11 mouse cellular contexts compared by ENCODE assay signal in genomic region chr3:154723198-154723597, GRCm38 (mm10). TPM values are rescaled to one million over a fixed set of nuclear protein-coding genes. Genes with fewer than 3 reads are reported as not detected.
DNase-seq lines count a peak whose midpoint lies in the region; ATAC-seq and TF ChIP-seq lines count a peak whose summit lies in the region.
"Had no signal": no experiment of that assay in that cellular context is flagged by ENCODE, and none has a peak within 500 bp of the region (broad histone marks: within the 10 kb centered on the region; RNA-seq: fewer than 3 reads in every experiment).

No protein-coding gene starts in this region.

- peak; percentile 34 for TF ChIP-seq CTCF in lung, postnatal 0 days (IDR thresholded peaks at IDR 0.05)
- no peak for TF ChIP-seq CTCF in thymus, adult 2 months (IDR thresholded peaks at IDR 0.05; ENCODE audit: borderline replicate concordance, control insufficient read depth, extremely low read depth, insufficient read depth, low read length, poor library complexity)

- TF ChIP-seq POLR2A in thymus, adult 2 months (IDR thresholded peaks at IDR 0.05; ENCODE audit: control insufficient read depth, extremely low read depth, insufficient read depth, low read length, poor library complexity): no peak

- H3K27me3 ChIP-seq in kidney, embryonic 16.5 days (ENCODE audit: insufficient read depth, low read length): no peaks in the 10 kb centered on the region
- H3K27me3 ChIP-seq in lung, postnatal 0 days (replicated peaks; ENCODE audit: insufficient read depth, low read length): no peaks in the 10 kb centered on the region
- no peaks in the 10 kb centered on the region for H3K27me3 ChIP-seq in thymus, adult 2 months (ENCODE audit: control insufficient read depth, insufficient read depth, low read length)
- H3K27me3 ChIP-seq: liver, embryonic 13.5 days; neural tube, embryonic 13.5 days had no signal

- DNase-seq in kidney, adult 11 months: peak; percentile 80
- DNase-seq in cerebellum, adult 11 months: peak; percentile 63
- peak; percentile 31 for DNase-seq in heart, adult 8-10 months (ENCODE audit: low spot score)
- DNase-seq in lung, postnatal 0 days (ENCODE audit: low spot score): peak; percentile 90
- no peak for DNase-seq in natural killer cell, adult 2 months (ENCODE audit: low spot score in 2 of 2)
- DNase-seq in thymus, adult 2 months: no peak
- DNase-seq: liver, embryonic 13.5 days had no signal

- H3K4me2 ChIP-seq in kidney, embryonic 16.5 days (replicated peaks; ENCODE audit: low read depth, low read length): no peak overlapping the region
- no peak overlapping the region for H3K4me2 ChIP-seq in lung, postnatal 0 days (replicated peaks; ENCODE audit: low read depth, low read length)
- H3K4me2 ChIP-seq: liver, embryonic 13.5 days; neural tube, embryonic 13.5 days had no signal

- H3K9me3 ChIP-seq in kidney, embryonic 16.5 days (ENCODE audit: low read length): no peaks in the 10 kb centered on the region
- H3K9me3 ChIP-seq in lung, postnatal 0 days (ENCODE audit: low read length): no peaks in the 10 kb centered on the region
- H3K9me3 ChIP-seq: liver, embryonic 13.5 days; neural tube, embryonic 13.5 days had no signal

- H3K4me1 ChIP-seq in kidney, embryonic 16.5 days (ENCODE audit: insufficient read depth, low read length): no peaks in the 10 kb centered on the region
- H3K4me1 ChIP-seq in lung, postnatal 0 days (ENCODE audit: insufficient read depth, low read depth, low read length): no peaks in the 10 kb centered on the region
- H3K4me1 ChIP-seq in thymus, adult 2 months (replicated peaks; ENCODE audit: control insufficient read depth, insufficient read depth, low read length): no peaks in the 10 kb centered on the region
- H3K4me1 ChIP-seq: liver, embryonic 13.5 days; neural tube, embryonic 13.5 days had no signal

- ATAC-seq in kidney, embryonic 16.5 days (ENCODE audit: low FRiP score, low TSS enrichment): no peak
- ATAC-seq in lung, postnatal 0 days: peak; percentile 90

- no peaks in the 10 kb centered on the region for H3K36me3 ChIP-seq in kidney, embryonic 16.5 days (ENCODE audit: insufficient read depth, low read length)
- H3K36me3 ChIP-seq in lung, postnatal 0 days (ENCODE audit: insufficient read depth, low read length): no peaks in the 10 kb centered on the region
- no peaks in the 10 kb centered on the region for H3K36me3 ChIP-seq in thymus, adult 2 months (ENCODE audit: control insufficient read depth, insufficient read depth, low read length)
- H3K36me3 ChIP-seq: liver, embryonic 13.5 days; neural tube, embryonic 13.5 days had no signal

- no peak overlapping the region for H3K4me3 ChIP-seq in kidney, embryonic 16.5 days (ENCODE audit: low read length)
- H3K4me3 ChIP-seq in lung, postnatal 0 days (ENCODE audit: low read depth, low read length): no peak overlapping the region
- no peak overlapping the region for H3K4me3 ChIP-seq in thymus, adult 2 months (ENCODE audit: control insufficient read depth, insufficient read depth, low read length)
- H3K4me3 ChIP-seq: liver, embryonic 13.5 days; neural tube, embryonic 13.5 days had no signal

- 64% methylated on average over 7 of the region's 7 CpGs for WGBS in kidney, embryonic 16.5 days
- 28% methylated on average over 7 of the region's 7 CpGs for WGBS in lung, postnatal 0 days
- 78% methylated on average over 7 of the region's 7 CpGs for WGBS in thymus, adult 2 months

- no peak overlapping the region for H3K9ac ChIP-seq in kidney, embryonic 16.5 days (replicated peaks; ENCODE audit: low read length)
- no peak overlapping the region for H3K9ac ChIP-seq in lung, postnatal 0 days (replicated peaks; ENCODE audit: low read depth)
- H3K9ac ChIP-seq: liver, embryonic 13.5 days; neural tube, embryonic 13.5 days had no signal

- no peak overlapping the region for H3K27ac ChIP-seq in kidney, embryonic 16.5 days (ENCODE audit: low read length)
- H3K27ac ChIP-seq in lung, postnatal 0 days (ENCODE audit: low read length): no peak overlapping the region
- no peak overlapping the region for H3K27ac ChIP-seq in thymus, adult 2 months (ENCODE audit: control insufficient read depth, insufficient read depth, low read length)
- H3K27ac ChIP-seq: liver, embryonic 13.5 days; neural tube, embryonic 13.5 days had no signal

- peak; percentile 80 for TF ChIP-seq EP300 in lung, postnatal 0 days (IDR thresholded peaks at IDR 0.05)

RNA-seq across cellular contexts. Expression of gene Erich3, which starts 59.5 kb away (rescaled TPM):
- 0.04 and 0.18 TPM in 2 replicates for polyA plus RNA-seq in kidney, embryonic 16.5 days (2015; fragmentation: Nextera tagmentation; extraction: Ambion mirVana)
- total RNA-seq in heart, adult 8-10 months (2022): under 1 TPM; 0.08 to 0.35 (median 0.20) TPM
- 0.54 and 0.69 TPM in 2 replicates for polyA plus RNA-seq in lung, postnatal 0 days (2015; fragmentation: Nextera tagmentation; extraction: Ambion mirVana)
- 0.31 and 0.42 TPM in 2 replicates for polyA plus RNA-seq in thymus, adult 2 months (2012; rRNA removed)
- total RNA-seq: hematopoietic stem cell, adult 5-6 weeks; MEL had no signal
- polyA plus RNA-seq: liver, embryonic 13.5 days had no signal

Comparison
In these comparisons a context has a peak if more than half of its experiments do, and no peak if none do; other contexts are left out.
1. DNase-seq: peak in kidney, adult 11 months (single experiment), cerebellum, adult 11 months (single experiment), heart, adult 8-10 months (single experiment) and lung, postnatal 0 days (single experiment); none in natural killer cell, adult 2 months (0 of 2) and thymus, adult 2 months (single experiment).